Mouse (Mus musculus) liver, embryonic 11.5 days (tissue): ENCODE measurements around the gene 2810408A11Rik. TPM values are rescaled to one million over a fixed set of nuclear protein-coding genes. Genes with fewer than 3 reads are reported as not detected.
"Not testable (repeated sequence)": the region's sequence is repeated elsewhere in the genome, so short reads cannot be mapped to it uniquely, and the experiment has no call there.

Experiments
- ATAC-seq: fragments of 200-750 bp; cut with Nextera tagmentation; replicated peaks from 2 replicates; pipeline ENCODE4 v1.8.0; 2017; ENCODE audit warnings: moderate number of reproducible peaks, mild to moderate bottlenecking, moderate TSS enrichment, moderate library complexity; ENCODE audit not compliant: low FRiP score
- DNase-seq: peaks from one replicate; pipeline ENCODE4 v3.0.0-alpha.2; 2017; ENCODE audit warnings: low spot score
- H3K27ac ChIP-seq: fragments of 300-500 bp; sonication (generic); 2 replicates; pipeline ENCODE4 v1.5.1; 2014; ENCODE audit warnings: mild to moderate bottlenecking, low read depth, low read length, control low read depth
- H3K27me3 ChIP-seq: fragments of 300-500 bp; sonication (generic); replicated peaks from 2 replicates; pipeline ENCODE4 v1.6.1; 2014; ENCODE audit warnings: low read length, mixed read lengths; ENCODE audit not compliant: control insufficient read depth, insufficient read depth
- H3K36me3 ChIP-seq: fragments of 300-500 bp; sonication (generic); 2 replicates; pipeline ENCODE4 v1.6.1; 2014; ENCODE audit warnings: mild to moderate bottlenecking, low read length, moderate library complexity, mixed read lengths; ENCODE audit not compliant: control insufficient read depth, insufficient read depth
- H3K4me1 ChIP-seq: fragments of 300-500 bp; sonication (generic); replicated peaks from 2 replicates; pipeline ENCODE4 v1.6.1; 2014; ENCODE audit warnings: low read length, mixed read lengths; ENCODE audit not compliant: control insufficient read depth, insufficient read depth
- H3K4me2 ChIP-seq: fragments of 300-500 bp; sonication (generic); 2 replicates; pipeline ENCODE4 v1.6.1; 2014; ENCODE audit warnings: mild to moderate bottlenecking, control low read depth, moderate library complexity
- H3K4me3 ChIP-seq: fragments of 300-500 bp; sonication (generic); 2 replicates; pipeline ENCODE4 v1.5.1; 2014; ENCODE audit warnings: low read depth, low read length, control low read depth
- H3K9ac ChIP-seq: fragments of 300-500 bp; sonication (generic); 2 replicates; pipeline ENCODE4 v1.6.1; 2014; ENCODE audit warnings: low read depth, low read length, control low read depth
- H3K9me3 ChIP-seq: fragments of 300-500 bp; sonication (generic); 2 replicates; pipeline ENCODE4 v1.6.1; 2016; ENCODE audit warnings: low read length, inconsistent platforms, mixed read lengths; ENCODE audit not compliant: control insufficient read depth
- WGBS: fragments of 180-500 bp; shearing (Covaris S2); extraction: QIAGEN DNeasy Blood & Tissue Kit; methylation state at CpG from one replicate; pipeline ENCODE4 v1.1.7; 2014; 5-methylcytosine and 5-hydroxymethylcytosine counted together
- polyA plus RNA-seq: library from polyadenylated mRNA; unstranded; fragments of >200 nt; fragmentation: Nextera tagmentation; extraction: Ambion mirVana; gene quantifications from 2 replicates; pipeline ENCODE4 v1.2.1, GENCODE M21; 2014

2810408A11Rik gene
- polyA plus RNA-seq, 1 experiment from 2014 or later, result 3.2 TPM

DNA sequence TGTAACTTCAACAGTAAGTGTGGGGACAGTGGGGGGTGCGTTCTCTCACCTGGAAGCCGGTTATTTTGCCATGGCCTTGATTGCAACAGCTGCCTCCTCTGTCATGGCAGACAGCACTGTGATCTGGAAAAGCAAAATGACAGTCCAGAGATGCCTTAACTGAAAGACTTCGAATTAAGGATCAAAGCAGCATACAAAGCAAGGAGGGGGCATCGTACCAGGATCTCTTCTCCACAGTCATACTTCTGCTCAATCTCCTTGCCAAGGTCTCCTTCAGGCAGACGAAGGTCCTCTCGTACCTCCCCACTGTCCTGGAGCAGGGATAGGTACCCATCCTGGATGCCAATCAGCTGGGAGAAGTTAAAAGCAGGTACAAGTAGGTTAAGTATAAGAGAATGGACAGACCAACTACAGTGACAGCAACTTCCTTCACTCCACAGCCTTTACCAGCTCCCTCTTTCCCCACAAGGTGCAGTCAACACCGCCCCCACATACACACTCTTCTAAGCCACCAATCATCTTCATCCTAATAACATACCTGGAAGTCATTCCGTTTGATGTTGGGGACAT is 16.7 kb upstream of the 2810408A11Rik start:
- Histone ChIP-seq H3K36me3 (peaks cover 40% of the 10 kb centered on the region), H3K27me3 (no peaks in the 10 kb centered on the region), H3K9me3 (no peaks in the 10 kb centered on the region), H3K4me3 (peak overlapping the region; percentile 10), H3K27ac (peak overlapping the region; percentile 96), H3K9ac (no peak overlapping the region; the same call in 1 of the 2 replicates), H3K4me1 (peaks cover 44% of the 10 kb centered on the region), H3K4me2 (peak overlapping the region; percentile 96)
- DNase-seq (no peak), ATAC-seq (no peak)
- WGBS, result 76% methylated on average over 8 of the region's 8 CpGs

DNA sequence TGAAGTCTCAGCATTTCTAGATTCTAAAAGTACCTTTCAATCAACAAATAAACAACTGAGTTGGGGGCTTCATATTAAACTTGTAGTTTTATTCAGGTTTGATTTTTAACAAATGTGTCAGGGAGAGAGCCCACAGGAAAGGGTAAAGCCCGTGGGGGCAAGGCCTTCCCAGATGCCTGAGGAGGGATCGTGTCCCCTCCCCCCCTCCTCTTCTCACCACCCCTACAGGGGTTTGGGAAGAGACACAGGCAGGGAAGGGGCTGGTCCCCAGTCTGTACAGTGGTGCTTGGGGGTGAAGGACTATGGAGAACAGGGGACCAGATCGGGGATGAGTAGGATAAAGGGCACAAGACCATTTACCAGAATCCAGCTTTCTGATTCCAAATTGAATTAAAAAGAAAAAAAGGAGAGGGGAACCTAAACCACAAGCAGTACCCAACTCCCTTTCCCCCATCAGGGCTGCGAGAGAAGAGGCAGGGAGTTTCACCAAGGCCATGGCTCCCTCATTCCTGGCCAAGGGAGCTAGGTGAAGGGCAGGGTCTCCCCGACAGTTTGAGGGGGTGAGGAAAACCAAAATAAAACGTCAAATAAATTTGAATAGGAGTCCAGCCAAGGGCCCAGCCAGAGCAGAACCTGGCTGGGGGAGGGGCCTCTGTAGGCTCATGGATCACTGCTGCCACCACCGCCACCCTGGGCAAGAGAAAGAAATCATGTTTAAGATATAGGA is 16.0 kb upstream of the 2810408A11Rik start:
- not testable (repeated sequence) for ATAC-seq, H3K9me3 ChIP-seq, H3K9ac ChIP-seq, H3K27me3 ChIP-seq, DNase-seq
- H3K4me2 ChIP-seq, result peak overlapping the region; percentile 96
- WGBS, result 37% methylated on average over 7 of the region's 7 CpGs
- peak overlapping the region; percentile 96 for H3K27ac ChIP-seq
- peak overlapping the region; percentile 94 for H3K4me3 ChIP-seq
- peaks cover 44% of the 10 kb centered on the region for H3K36me3 ChIP-seq
- H3K4me1 ChIP-seq, result peaks cover 43% of the 10 kb centered on the region

DNA sequence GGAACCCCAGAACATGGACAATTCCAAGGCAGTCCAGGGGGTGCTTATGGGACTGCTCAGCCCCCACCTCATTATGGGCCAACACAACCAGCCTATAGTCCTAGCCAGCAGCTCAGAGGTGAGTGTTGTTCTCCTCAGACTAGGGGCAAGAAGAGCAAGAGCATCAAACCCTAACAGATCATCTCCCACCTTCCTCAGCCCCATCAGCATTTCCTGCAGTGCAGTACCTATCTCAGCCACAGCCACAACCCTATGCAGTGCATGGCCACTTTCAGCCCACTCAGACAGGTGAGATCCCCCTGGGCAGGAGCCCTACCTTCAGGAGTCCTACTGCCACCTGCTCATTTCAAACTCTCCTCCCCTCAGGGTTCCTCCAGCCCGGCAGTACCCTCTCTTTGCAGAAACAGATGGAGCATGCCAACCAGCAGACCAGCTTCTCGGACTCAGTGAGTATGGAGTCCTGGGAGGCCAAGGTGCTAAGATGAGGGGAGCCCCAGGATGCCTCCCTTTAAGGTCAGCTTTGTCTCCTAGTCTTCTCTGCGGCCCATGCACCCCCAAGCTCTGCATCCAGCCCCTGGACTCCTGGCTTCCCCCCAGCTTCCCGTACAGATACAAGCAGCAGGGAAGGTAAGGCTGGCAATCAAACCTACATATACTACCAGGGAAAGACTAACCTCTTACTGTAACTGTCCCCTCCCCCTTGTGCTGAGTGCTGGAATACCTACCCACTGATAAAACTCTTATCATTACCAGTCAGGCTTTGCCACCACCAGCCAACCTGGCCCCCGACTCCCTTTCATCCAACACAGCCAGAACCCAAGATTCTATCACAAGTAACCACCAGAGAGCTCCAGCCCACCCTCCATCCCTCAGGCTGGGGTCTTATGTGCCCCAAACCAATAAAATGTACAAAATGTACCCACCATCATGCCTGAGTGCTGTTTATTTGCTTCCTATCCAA is 15.2 kb upstream of the 2810408A11Rik start:
- peak; percentile 64 for ATAC-seq
- 29% methylated on average over 5 of the region's 5 CpGs for WGBS
- H3K9me3 ChIP-seq, result no peaks in the 10 kb centered on the region
- H3K36me3 ChIP-seq, result peaks cover 52% of the 10 kb centered on the region
- H3K4me2 ChIP-seq, result peak overlapping the region; percentile 96
- H3K4me3 ChIP-seq, result peak overlapping the region; percentile 94
- no peaks in the 10 kb centered on the region for H3K27me3 ChIP-seq
- DNase-seq, result peak; percentile 61
- peak overlapping the region; percentile 96 for H3K27ac ChIP-seq
- H3K9ac ChIP-seq, result peak overlapping the region; percentile 90
- peaks cover 43% of the 10 kb centered on the region for H3K4me1 ChIP-seq

DNA sequence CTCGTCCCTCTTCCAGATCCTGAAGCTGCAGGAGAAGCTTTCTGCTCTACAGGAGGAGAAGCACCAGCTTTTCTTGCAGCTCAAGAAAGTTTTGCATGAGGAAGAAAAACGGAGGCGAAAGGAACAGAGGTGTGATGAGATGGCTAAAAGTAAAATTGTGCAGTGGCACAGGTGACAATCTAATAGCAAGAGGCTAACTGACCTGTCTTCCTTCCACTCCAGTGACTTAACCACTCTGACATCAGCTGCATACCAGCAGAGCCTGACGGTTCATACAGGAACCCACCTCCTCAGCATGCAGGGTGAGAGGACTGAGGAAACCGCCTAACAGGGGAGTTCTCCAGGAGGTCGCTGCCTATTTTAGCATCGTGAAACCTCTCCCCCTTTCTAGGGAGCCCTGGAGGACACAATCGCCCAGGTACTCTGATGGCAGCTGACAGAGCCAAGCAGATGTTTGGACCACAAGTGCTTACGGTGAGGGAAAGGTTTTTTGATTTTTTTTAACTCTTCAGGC is 14.2 kb upstream of the 2810408A11Rik start:
- H3K4me2 ChIP-seq, result peak overlapping the region; percentile 96
- no peaks in the 10 kb centered on the region for H3K9me3 ChIP-seq
- peaks cover 43% of the 10 kb centered on the region for H3K4me1 ChIP-seq
- WGBS, result 28% methylated on average over 9 of the region's 9 CpGs
- no peaks in the 10 kb centered on the region for H3K27me3 ChIP-seq
- H3K4me3 ChIP-seq, result peak overlapping the region; percentile 94
- DNase-seq, result no peak
- no peak for ATAC-seq
- peak overlapping the region; percentile 90 for H3K9ac ChIP-seq
- H3K36me3 ChIP-seq, result peaks cover 60% of the 10 kb centered on the region
- peak overlapping the region; percentile 96 for H3K27ac ChIP-seq

DNA sequence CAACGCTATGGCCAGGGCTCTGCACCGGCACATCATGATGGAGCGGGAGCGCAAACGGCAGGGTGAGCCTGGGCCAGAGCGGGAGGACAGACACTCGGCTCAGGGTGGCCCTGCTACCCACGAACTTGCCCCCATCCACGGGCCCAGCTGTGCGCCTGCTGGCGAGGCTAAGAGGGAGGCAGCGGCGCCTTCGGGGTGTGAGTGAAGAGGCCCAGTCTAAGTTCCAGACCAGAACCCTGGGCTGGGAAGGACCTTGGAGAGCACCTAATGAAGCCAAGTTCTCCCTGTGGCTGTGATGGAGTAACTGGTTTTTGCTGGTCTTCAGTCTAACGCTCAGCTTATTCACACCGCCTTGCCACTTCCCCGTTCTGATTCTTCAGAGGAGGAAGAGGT is 13.6 kb upstream of the 2810408A11Rik start:
- no peak; the same call in 1 of the 2 replicates for ATAC-seq
- Histone ChIP-seq H3K4me1 (peaks cover 42% of the 10 kb centered on the region), H3K27ac (peak overlapping the region; percentile 96), H3K9ac (peak overlapping the region; percentile 90), H3K4me3 (peak overlapping the region; percentile 94), H3K36me3 (peaks cover 66% of the 10 kb centered on the region), H3K9me3 (no peaks in the 10 kb centered on the region), H3K27me3 (no peaks in the 10 kb centered on the region), H3K4me2 (peak overlapping the region; percentile 96)
- 2% methylated on average over 17 of the region's 17 CpGs for WGBS
- DNase-seq, result no peak

DNA sequence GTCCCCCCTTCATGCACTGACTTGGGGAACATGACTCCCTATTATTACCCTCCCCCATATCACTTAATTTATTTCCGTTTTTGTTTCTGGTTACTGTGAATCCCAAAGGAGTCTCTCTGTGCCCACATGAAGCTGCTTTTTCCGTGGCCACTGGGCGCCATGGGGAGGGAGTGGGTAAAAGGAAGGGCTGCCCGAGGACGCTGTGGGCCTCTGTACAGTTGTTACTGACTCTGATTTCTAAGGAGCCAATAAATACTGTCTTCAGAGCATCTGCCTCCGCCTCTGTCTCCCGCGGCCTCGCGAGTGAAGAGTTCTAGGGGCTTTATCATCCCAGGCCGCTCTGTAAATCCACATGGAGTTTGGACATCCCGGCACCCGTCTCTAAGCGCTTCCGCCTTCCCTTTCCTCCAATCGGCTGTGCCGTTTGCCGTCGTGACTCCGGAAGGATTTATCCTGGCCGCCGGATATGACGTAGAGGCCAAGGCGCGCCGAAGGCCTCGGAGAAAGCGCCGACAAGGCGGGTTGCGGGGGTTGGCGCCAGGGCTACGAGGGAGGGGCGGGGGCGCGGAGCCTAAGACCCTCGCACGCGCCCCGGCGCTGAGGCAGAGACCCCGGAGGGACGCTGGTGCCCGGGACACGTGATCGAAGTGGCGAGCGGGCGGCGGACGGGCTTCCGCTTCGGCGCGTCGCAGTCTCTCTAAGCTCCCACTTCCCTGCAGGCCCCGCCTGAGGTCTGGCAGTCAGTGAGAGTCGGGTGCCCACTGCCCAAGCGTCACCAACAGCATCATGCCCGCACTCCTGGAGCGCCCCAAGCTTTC is 13.0 kb upstream of the 2810408A11Rik start, which contains the start of gene Gps2:
Gps2 (plus strand) TSS at position 335 of the 818 bp plus-strand sequence.
- DNase-seq (peak; percentile 93), ATAC-seq (peak; percentile 72)
- Histone ChIP-seq H3K9me3 (no peaks in the 10 kb centered on the region), H3K4me3 (peak within 1 kb of the TSS; percentile 94), H3K27ac (peak within 1 kb of the TSS; percentile 96), H3K27me3 (no peaks in the 10 kb centered on the region), H3K36me3 (peaks cover 67% of the 10 kb centered on the region), H3K4me1 (peaks cover 36% of the 10 kb centered on the region), H3K9ac (peak within 1 kb of the TSS; percentile 90), H3K4me2 (peak within 1 kb of the TSS; percentile 96)
- 2% methylated on average over 59 of the region's 61 CpGs for WGBS

DNA sequence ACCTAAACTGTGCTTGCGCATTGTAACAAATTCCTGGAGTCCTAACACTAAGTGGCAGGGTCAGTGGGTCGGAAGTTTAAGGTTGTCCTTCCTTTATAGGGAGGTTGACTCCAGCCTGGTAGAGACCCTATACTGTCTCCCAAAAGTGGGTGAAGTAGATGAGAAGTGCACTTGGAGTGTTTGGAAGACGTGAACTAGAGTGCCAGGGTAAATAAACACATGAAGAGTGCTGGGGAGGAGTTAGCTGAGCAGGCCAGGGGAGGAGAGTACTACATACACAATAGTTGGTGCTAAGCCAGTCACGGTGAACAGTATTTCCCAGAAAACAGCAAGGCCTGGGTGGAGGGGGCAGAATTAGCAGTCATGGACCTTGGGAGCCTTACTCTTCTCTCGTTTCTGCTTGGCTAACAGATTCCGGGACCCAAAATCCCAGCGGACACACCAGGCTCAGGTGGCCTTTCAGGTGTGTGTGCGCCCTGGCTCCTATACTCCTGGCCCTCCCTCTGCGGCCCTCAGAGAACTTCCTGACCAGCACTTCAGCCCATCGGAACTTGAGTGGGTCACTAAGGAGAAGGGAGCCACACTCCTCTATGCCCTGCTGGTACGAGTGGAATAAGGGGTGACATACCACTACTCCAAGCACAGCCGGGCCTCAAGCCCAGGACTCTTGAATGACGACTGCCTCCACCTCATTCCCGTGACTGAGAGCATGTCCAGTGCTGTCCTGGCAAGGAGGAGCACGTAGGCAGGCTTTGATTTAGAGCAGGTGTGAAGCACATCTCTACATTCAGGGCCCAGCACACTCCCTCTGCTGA is 12.1 kb upstream of the 2810408A11Rik start:
- Histone ChIP-seq H3K27me3 (no peaks in the 10 kb centered on the region), H3K9me3 (no peaks in the 10 kb centered on the region), H3K27ac (peak overlapping the region; percentile 96), H3K9ac (peak overlapping the region; percentile 90), H3K4me2 (peak overlapping the region; percentile 96), H3K4me3 (peak overlapping the region; percentile 94), H3K4me1 (peaks cover 27% of the 10 kb centered on the region), H3K36me3 (peaks cover 68% of the 10 kb centered on the region)
- ATAC-seq (no peak), DNase-seq (no peak)
- WGBS, result 78% methylated on average over 15 of the region's 15 CpGs
